Mouse (Mus musculus): ENCODE measurements around the gene Mrgbp.

Mrgbp gene
- long read RNA-seq, experiment 1, partial matches to known transcripts, result 0 of 6 reads
- long read RNA-seq, experiment 1, other reads (novel, unspliced or antisense), result 2 of 6 reads
- long read RNA-seq, experiment 2, partial matches to known transcripts, result 1 of 3 reads
- long read RNA-seq, experiment 2, other reads (novel, unspliced or antisense), result 1 of 3 reads

DNA sequence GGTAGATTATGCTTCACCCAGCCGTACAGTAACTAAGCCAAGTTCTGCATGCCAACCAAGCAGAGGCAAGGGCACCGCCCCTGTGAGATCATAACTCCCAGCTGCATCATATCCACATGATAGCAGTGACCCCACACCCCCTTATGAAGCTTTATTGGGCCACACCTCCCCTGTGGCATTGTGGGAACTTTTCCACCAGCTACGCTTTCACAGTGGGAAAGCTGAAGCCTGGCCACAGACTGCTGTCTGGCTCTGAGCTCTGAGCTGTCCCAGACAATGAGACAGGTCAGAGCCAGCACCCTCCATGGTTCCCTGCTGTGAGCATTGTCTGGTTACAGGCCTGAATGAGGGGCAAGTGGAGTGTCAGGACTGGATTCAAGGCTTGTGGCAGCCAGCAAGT lies at the start of gene Mrgbp:
Gene Mrgbp, plus strand, starts transcription at position 303 of the 400 bp plus-strand sequence.
- intact Hi-C loops (cut with DNase I), result loop anchor here (5.0 kb wide), 1 partner anchor 166 kb away; no protein-coding TSS in a partner anchor

DNA sequence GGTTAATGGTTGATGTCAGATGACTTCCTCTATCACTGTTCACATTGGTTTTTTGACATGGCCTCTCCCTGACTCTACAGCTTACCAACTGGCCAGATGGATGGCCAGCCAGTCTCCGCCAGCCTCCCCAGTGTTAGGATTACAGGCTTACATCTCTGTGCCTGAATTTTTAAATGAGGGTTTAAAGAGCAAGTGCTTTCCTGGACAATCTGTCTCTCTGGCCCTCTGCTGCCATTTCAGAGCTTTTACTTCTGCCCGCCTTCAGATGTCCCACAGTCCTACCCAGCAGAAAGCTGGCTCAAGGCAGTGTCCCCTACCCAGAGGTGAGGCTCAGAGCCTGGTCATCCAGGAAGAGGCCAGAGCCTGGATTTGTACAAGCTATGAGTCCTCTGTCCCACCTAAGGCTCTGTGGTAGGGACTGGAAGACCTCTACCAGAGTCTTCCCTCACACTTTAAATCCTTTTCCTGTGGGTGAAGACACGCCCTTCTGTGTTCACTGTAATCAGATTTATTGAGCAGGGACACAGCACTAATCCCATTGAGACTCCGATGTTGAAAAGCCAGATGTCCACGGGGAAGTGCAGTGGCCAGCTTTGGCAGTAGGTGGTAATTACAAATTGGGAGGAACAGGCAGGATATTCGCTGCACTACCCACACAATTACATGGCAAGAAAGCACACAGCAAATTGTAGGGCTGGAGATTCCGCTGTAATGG lies 49.3 kb upstream of the Mrgbp start:
- intact Hi-C loops (cut with DNase I), result no loop called here

DNA sequence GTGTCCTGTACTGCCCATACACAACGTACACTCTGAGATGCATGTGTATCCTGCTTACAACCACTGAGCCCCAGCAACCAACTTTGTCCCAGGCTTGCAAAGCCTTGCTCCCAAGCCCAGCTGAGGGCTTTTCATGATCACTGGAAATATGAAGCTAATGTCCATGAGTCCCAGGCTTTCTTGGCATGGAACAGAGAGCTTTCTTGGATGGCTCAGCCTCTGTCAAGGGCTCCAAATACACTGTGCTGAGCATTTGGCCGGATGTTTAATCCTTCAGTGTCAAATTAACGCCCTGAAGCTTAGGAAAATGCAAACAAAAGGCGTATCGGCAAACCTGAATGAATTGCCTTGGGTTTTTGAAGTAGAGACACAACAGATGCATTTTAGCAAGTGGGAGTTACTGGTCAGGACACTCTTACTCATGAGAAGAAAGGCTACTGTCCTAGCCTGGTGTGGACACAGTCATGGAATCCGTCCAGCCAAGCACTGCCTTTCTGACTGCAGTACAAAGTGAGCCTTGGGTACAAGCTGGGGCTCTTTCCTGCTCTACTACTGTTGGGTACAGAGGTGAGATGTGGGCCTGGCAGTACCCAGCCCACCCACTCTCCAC lies 48.6 kb upstream of the Mrgbp start:
- intact Hi-C loops (cut with DNase I), result no loop called here

DNA sequence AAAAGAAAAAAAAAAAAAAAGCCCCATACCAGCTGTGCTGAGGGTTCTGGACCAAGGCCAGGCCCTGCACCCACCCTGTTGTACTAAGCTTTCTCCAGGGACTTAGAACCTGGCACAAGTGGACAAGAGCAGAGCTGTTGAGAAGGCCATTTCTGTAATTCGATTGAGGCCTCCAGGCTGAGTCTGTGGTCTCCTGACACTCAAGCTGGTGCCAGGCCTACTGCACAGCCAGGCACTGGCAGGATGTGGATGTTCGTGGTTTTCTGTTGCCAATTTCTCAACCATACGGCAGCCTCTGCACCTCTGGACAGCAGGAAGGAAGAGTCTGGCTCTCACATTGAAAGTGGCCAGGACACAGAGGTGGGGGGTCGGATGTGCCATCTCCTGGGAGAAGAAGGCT lies 47.9 kb upstream of the Mrgbp start:
- intact Hi-C loops (cut with DNase I), result no loop called here

DNA sequence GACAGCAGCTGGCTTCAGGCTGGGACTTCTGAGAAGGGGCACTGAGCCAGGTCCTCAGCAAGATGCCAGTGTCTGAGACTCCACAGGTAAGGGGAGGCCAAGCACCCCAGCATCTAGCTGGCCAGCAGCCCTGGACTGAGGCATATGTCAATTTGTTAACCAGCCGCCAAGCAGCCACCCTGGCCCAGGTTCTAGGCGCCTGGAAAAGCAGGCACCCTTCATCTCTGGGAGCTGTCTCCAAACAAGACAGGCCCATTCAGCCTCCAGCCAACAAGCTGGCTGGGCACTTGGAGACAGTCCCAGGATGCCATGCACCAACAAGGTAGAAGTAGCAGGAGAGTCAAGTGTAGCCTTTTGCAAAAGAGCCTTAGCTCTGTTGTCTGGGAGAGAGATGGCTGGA lies 37.4 kb upstream of the Mrgbp start:
- intact Hi-C loops (cut with DNase I), result no loop called here

DNA sequence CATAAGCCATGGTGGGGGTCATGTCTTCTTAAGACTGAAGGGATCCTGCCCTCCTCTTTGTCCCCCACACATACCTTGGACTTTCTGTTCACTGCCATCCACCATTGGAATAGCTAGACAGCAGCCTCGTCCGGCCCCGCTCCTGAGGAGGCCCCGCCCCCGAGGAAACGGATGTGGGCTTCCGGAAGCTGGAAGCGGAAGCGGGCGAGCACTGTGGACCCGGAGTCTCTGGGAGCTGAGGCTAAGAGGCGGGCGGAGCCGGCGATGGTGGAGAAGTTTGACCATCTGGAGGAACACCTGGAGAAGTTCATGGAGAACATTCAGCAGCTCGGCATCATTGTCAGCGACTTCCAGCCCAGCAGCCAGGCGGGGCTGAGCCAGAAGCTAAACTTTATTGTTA lies 36.1 kb upstream of the Mrgbp start:
- intact Hi-C loops (cut with DNase I), result no loop called here

DNA sequence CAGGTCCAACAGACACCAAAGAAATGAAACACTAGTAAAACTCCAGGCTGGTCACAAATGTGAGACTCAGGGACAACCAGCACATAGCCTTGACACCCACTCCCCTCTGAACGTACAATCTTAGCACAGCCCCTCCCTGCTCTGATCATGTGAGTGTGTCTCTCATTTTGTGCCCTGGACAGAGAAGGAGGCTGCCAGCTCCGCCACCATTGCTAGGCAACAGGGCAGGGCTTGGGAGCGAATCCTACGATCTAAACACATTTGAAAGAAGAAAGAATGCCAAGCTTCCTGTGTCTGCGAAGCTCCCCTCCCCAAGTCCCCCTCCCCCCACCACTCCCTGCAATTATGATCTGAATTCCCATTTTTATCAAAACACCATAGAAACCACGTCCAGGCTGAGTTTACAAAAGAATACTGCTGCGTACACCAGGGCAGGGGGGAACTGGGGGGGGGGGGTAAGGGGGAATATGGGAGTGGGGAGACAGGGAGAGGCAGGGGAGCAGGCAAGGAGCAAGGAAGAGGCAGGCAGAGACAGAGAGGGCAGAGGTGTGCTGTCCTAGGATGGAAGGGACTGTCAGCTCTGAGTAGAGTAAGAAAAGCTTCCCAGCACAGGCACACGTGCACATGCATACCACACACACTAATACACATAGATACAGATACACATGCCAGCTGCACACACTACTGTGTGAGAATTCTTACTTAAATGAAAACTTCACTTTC lies 33.6 kb upstream of the Mrgbp start:
- intact Hi-C loops (cut with DNase I), result no loop called here

DNA sequence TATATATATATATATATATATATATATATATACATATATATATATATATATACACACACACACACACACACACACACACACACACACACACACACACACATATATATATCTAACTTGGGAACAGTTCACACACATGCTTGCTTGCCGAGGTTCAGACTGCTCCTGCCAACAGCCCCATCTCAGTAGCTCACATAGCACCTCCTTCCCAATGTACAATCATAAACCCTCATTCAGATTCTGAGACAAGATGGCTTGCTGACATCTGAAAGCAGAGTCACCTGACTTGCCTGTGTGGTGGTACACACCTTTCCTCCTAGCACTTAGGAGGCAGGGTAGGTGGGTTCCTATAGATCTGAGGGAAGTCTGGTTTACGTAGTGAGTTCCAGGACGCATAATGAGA lies 28.8 kb upstream of the Mrgbp start:
- intact Hi-C loops (cut with DNase I), result no loop called here

DNA sequence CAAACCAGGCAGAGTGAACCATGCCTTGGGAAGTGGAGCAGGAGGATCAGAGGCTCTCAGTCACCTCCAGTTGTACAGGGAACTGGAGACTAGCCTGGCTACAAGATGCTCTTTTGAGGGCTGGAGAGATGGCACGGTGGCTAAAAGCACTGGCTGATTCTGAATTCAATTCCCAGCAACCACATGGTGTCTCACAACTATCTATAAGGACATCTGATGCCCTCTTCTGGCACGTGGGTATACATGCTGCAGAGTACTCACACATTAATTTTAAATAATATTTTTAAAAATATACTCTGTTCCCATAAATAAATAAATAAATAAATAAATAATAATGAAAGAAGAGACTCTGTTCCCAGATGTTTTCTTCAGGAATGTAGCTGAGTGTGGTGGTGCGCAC lies 25.9 kb upstream of the Mrgbp start:
- intact Hi-C loops (cut with DNase I), result no loop called here

DNA sequence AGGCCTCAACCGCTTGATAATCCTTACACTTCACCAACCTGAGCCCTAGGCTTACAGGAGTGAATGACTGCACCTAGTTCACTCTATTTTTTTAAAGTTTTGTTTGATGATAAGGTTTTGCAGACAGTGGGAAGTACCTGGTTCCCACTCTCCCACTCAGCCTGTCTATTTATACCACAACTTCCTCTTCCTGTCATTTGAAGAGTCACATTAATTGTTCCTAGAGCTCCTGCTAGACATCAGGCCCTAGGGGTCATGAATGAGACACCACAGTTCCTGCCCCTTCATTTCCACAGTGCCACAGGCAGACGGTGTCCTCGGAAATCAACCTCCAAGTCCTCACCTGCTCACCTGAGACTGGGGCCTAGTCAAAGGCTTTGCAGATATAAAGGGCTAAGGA lies 24.6 kb upstream of the Mrgbp start:
- intact Hi-C loops (cut with DNase I), result no loop called here

DNA sequence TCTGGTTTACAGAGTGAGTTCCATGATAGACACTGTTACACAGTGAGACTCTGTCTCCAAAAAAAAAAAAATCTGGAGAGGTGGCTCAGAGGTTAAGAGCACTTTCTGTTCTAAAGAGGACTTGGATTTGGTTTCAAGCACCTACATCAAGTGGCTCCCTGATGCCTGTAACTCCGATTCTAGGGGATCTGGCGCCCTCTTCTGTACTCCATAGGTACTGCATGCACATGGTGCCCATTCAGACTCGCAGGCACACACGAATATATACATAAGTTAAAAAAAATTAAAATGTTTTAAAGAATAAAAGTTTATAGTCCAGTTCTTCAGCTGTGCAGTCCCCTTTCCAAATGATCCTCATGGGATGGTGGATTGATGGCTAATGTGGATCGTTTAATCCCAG lies 20.9 kb upstream of the Mrgbp start:
- intact Hi-C loops (cut with DNase I), result no loop called here

DNA sequence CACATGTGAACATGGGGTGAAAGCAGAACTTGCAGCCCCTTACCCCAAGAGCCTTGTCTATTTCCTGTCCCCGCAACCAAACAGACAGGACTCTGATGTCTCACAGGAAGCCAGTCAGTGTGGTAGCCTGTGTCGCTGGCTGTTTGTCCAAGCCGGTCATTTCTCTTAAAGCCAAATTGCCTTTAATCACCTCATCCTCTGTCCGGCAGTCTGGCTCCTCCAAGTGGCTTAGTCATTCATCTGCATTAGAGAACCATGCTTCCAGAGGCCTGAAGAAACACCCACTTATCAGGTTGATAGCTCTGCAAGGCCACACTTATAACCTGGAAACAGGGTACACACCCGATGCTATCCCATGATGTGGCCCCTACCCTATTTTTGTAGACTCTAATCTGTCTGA lies 19.0 kb upstream of the Mrgbp start:
- intact Hi-C loops (cut with DNase I), result no loop called here

DNA sequence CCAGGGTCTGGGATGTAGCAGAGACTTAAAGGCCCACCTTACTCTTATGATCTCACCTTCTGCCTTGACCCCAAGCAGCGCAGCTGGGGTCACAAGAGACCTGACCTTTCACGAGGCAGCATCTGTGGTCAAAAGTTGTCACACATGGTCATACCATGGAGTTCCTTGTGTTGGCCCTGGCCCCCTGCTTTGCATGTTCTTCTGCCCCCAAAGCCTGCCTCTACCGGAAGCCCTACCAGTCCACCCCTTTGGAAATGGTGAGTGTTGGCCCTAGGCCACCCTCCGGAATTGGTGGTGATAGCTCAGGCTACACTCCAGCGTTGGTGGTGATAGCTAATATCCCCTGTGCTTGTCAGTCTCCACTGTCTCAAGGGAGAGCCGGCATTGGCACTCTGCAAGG lies 17.8 kb upstream of the Mrgbp start:
- intact Hi-C loops (cut with DNase I), result no loop called here

DNA sequence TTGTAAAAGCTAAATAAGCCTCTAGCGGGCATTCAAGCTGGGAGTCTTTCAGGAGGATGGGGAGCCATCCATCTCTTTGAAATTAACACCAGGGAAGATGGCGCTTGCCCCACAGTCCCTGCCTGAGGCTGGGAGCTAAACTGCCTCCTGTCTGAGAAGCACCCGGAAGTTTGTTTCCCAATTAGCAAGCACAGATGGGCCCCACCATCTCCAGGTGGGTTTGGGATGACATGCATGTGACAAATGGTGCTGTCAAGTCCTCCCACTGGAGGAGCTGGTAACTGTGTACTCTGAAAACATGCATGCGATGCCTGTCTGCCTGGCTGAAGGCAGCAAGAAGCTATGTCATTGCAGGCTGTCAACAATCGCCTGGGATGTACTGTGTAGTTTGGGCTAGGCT lies 17.3 kb upstream of the Mrgbp start:
- intact Hi-C loops (cut with DNase I), result no loop called here

DNA sequence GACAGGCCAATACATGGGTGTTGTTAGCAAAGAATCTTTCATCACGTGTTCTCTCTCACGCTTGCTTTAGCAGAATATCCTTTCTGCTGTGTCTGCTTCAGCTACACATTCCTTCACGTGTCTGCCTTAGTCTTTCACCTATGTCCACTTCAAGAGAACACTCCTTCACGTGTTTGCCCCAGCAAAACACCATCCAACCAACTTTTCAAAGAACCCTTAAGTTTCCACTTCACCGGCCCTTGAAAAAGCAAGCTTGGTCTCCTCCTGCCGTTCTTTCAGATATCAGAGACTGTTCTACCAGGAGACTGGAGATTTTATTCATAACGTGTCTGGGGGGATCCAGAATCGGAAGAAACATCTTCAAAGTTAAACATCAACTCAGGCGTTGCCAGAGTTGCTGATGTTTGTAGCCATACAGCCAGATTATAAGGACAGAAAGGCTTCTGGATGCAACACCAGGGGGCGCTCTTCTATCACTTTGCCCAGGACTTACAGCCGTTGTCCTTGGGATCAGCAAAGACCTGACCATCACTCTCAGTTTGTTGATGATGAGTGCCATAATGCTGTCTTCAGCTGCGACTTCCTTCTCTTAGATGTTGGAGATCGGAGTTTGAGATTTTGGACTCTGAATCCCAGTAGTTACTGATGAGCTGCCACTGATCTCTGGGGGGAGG lies 14.7 kb upstream of the Mrgbp start:
- intact Hi-C loops (cut with DNase I), result no loop called here

DNA sequence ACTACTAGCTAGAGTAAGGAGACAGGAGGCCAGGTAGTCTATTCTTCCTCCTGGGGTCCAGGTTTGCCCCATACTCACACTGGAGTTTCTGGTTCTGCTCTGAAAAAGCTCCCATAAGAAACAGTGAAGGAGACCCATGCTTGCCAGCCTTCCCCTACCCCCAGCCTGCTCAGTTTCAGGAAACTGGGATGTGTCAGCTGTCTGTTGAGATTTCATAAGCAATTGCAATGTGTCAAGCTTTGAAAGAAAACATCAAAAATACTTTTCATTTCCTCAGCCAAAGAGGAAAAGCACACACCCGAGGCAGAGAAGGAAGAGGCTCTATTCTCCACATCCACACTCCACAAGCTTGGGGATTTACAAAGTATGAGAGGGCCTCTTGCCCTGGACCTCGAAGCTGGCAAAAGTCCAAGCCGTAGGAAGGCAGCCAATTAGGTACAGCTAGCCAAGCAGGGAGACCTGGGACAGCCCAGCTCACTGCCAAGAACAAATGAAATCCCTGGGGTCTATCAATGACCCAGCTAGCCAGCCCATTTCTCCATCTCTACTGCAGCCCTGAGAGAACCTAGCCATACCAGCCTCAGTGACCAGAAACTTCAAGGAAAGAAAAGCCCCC lies 12.0 kb upstream of the Mrgbp start:
- intact Hi-C loops (cut with DNase I), result no loop called here

DNA sequence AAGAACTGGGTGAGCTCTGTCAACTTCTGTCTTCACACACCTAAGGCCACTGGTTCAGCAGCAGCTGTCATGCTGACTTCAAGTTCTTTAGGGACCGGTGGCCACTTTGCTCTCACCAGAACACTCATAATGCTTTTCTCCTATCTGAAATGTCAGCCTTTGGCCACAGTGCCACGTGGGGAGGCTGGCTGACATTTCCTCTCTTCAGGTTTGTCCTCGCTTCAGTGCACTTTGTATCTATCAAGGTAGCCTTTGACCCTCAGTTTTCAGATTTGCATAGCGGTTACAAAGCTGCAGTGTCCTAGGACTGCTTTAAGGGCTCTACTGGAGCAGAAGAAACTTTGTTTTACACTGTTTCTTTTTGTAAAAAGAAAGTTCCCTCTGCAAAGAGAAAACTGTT lies 4.6 kb upstream of the Mrgbp start:
- intact Hi-C loops (cut with DNase I), result loop anchor here (5.0 kb wide), 2 partner anchors 104 to 224 kb away; no protein-coding TSS in a partner anchor

DNA sequence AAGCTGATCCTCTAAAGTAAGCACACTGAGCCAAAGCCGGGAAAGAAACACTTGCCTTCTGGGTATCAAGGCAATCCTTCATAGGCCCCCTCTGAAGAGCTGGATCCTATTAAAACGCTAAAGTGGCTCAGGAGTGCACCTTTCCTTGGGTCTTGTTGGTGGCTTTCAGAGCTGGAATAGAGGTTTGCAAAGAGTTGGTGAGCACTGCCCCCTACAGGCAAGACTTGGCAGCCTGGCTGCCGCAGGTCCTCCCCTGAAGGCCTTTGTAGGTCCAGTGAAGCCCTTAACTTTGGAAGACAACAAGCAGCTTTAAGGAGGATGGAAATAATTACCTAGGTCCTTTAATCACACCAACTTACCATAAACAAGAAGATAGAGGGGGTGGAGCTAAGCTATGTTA lies 2.4 kb upstream of the Mrgbp start:
- intact Hi-C loops (cut with DNase I), result loop anchor here (5.0 kb wide), 2 partner anchors 106 to 226 kb away; no protein-coding TSS in a partner anchor

DNA sequence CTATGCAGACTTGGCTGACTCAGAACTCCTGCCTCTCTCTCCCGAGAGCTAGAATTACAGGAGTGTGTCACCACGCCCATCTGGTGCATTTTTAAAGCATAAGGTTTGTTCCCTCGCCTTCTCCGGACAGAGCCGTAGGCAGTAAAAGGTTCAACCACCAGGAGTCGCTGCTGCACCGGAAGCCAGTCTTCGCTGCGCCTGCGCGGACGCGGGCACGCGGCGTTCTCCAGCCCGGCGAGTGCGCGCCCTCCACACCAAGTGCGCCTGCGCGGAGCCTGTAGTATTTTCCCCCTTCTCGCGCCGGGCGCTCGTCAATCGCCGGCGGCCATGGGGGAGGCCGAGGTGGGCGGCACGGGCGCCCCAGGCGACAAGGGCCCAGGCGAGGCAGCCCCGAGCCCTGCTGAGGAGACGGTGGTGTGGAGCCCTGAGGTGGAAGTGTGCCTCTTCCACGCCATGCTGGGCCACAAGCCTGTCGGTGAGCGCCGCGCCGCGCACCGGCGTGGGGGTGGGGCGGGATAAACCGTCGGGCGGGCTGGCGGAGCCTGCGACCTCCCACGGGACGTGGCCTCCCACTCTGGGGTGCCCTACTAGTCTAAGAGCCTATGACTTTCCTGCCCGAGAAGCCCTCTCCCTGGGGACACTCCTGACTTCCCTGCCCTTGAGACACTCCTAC lies 1.5 kb downstream of the Mrgbp start:
- intact Hi-C loops (cut with DNase I), result loop anchor here (5.0 kb wide), 1 partner anchor 165 kb away; no protein-coding TSS in a partner anchor

DNA sequence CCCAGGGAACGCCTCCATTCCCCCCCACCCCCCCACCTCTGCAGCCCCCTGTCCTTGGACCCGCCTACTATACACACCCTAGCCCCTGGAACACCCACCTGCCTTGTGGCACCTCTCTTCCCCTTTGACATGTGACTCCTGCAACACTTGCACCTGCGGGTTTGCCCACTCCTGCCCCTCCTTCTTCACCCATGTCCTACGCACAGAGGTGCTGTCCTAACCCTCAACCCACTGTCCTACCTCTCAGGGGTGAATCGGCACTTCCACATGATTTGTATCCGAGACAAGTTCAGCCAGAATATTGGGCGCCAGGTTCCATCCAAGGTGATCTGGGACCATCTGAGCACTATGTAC lies 2.0 kb downstream of the Mrgbp start:
- intact Hi-C loops (cut with DNase I), result loop anchor here (5.0 kb wide), 1 partner anchor 164 kb away; no protein-coding TSS in a partner anchor

DNA sequence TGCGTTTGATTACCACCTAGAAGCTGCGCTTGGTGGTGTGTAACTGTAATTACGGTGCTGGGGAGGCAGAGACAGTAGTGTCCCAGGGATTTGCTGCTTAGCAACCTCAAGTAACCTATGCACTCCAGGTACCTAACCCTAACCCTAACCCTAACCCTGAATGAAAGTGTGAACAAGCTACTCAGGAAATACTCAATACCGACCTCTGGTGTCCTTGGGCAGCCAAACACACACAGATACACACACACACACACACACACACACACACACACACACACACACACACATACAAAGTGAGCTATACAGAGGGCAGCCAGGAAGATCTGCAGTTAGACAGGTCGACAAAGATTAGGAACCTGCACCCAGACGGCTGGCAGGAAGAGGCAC lies 7.6 kb downstream of the Mrgbp start:
- intact Hi-C loops (cut with DNase I), result no loop called here
